Mouse (Mus musculus) lung, embryonic 14.5 days (tissue): ENCODE measurements at regions not wholly inside any gene's neighbourhood (a gene's known extent, or its start where the extent isn't known, plus 50 kb on each side); places are given as distances from the start of the nearest gene placed in this dataset.

ENCODE experiments used
- ATAC-seq: fragments of 200-750 bp; cut with Nextera tagmentation; 2 replicates; pipeline ENCODE4 v1.8.0; 2017; ENCODE audit warnings: mild to moderate bottlenecking, moderate TSS enrichment, moderate library complexity; ENCODE audit not compliant: insufficient read depth
- DNase-seq: peaks from one replicate; pipeline ENCODE4 v3.0.0-alpha.2; 2015
- H3K27ac ChIP-seq: fragments of 300-500 bp; sonication (generic); 2 replicates; pipeline ENCODE4 v1.5.1; 2014; ENCODE audit warnings: low read depth, mild to moderate bottlenecking, moderate library complexity
- H3K27me3 ChIP-seq: fragments of 300-500 bp; sonication (generic); 2 replicates; pipeline ENCODE4 v1.6.1; 2014; ENCODE audit warnings: low read length, control low read depth; ENCODE audit not compliant: insufficient read depth
- H3K36me3 ChIP-seq: fragments of 300-500 bp; sonication (generic); 2 replicates; pipeline ENCODE4 v1.6.1; 2014; ENCODE audit warnings: control low read depth; ENCODE audit not compliant: insufficient read depth
- H3K4me1 ChIP-seq: fragments of 300-500 bp; sonication (generic); 2 replicates; pipeline ENCODE4 v1.6.1; 2014; ENCODE audit warnings: antibody characterized with exemption, control low read depth; ENCODE audit not compliant: insufficient read depth
- H3K4me2 ChIP-seq: fragments of 300-500 bp; sonication (generic); 2 replicates; pipeline ENCODE4 v1.6.1; 2014; ENCODE audit warnings: mild to moderate bottlenecking
- H3K4me3 ChIP-seq: fragments of 300-500 bp; sonication (generic); 2 replicates; pipeline ENCODE4 v1.5.1; 2014; ENCODE audit warnings: low read depth, low read length
- H3K9ac ChIP-seq: fragments of 300-500 bp; sonication (generic); 2 replicates; pipeline ENCODE4 v1.6.1; 2014
- H3K9me3 ChIP-seq: fragments of 300-500 bp; sonication (generic); 2 replicates; pipeline ENCODE4 v1.6.1; 2016; ENCODE audit warnings: low read depth, low read length, control low read depth
- CTCF ChIP-seq: IDR thresholded peaks from 2 replicates; pipeline ENCODE4 v1.5.1; 2016; ENCODE audit warnings: antibody characterized with exemption, low read depth
- WGBS: fragments of 180-500 bp; shearing (Covaris S2); extraction: QIAGEN DNeasy Blood & Tissue Kit; methylation state at CpG from one replicate; pipeline ENCODE4 v1.1.7; 2014; 5-methylcytosine and 5-hydroxymethylcytosine counted together

- no peaks in the 10 kb centered on the region for H3K27me3 ChIP-seq
- 28% methylated on average over 4 of the region's 4 CpGs for WGBS
- no peak for TF ChIP-seq CTCF
- ATAC-seq = peak; percentile 71; the same call in 1 of the 2 replicates
- peak overlapping the region; percentile 58; the same call in 1 of the 2 replicates for H3K27ac ChIP-seq
- peak; percentile 82 for DNase-seq
- no peaks in the 10 kb centered on the region for H3K9me3 ChIP-seq
- no peaks in the 10 kb centered on the region for H3K36me3 ChIP-seq
- H3K4me2 ChIP-seq = no peak overlapping the region
- no peaks in the 10 kb centered on the region; the same call in 1 of the 2 replicates for H3K4me1 ChIP-seq
- H3K4me3 ChIP-seq = no peak overlapping the region
- H3K9ac ChIP-seq = no peak overlapping the region
Observed at GRCm38 (mm10) chr2:117693537-117693936, 350.7 kb upstream of the Rasgrp1 start.

- Histone ChIP-seq H3K4me3 (no peak overlapping the region), H3K9me3 (no peaks in the 10 kb centered on the region), H3K27ac (peak overlapping the region; percentile 37; the same call in 1 of the 2 replicates), H3K9ac (no peak overlapping the region), H3K4me1 (no peaks in the 10 kb centered on the region), H3K4me2 (no peak overlapping the region), H3K27me3 (no peaks in the 10 kb centered on the region), H3K36me3 (no peaks in the 10 kb centered on the region)
- 61% methylated on average over 7 of the region's 7 CpGs for WGBS
- TF ChIP-seq CTCF = no peak
- ATAC-seq (peak; percentile 66), DNase-seq (peak; percentile 70)
Observed at GRCm38 (mm10) chr2:117710173-117710813, 367.5 kb upstream of the Rasgrp1 start.

- WGBS = 65% methylated on average over 4 of the region's 4 CpGs
- TF ChIP-seq CTCF = no peak
Observed at GRCm38 (mm10) chr2:117724066-117724465, 381.3 kb upstream of the Rasgrp1 start.

GRCm38 (mm10) chr2:117731253-117731652, 380.4 kb upstream of the Thbs1 start:
- no peak for TF ChIP-seq CTCF
- Histone ChIP-seq H3K4me2 (no peak overlapping the region), H3K4me3 (no peak overlapping the region), H3K9ac (no peak overlapping the region), H3K36me3 (no peaks in the 10 kb centered on the region), H3K27ac (no peak overlapping the region), H3K9me3 (no peaks in the 10 kb centered on the region), H3K27me3 (no peaks in the 10 kb centered on the region), H3K4me1 (no peaks in the 10 kb centered on the region)
- no peak for DNase-seq
- 72% methylated on average over 2 of the region's 2 CpGs for whole genome bisulfite sequencing
- ATAC-seq = no peak

More at GRCm38 (mm10) chr2:117724066-117724465, 381.3 kb upstream of the Rasgrp1 start:
- H3K4me3 ChIP-seq = no peak overlapping the region
- DNase-seq (no peak), ATAC-seq (no peak)
- no peak overlapping the region for H3K27ac ChIP-seq
- no peaks in the 10 kb centered on the region for H3K9me3 ChIP-seq
- H3K27me3 ChIP-seq = no peaks in the 10 kb centered on the region
- no peak overlapping the region for H3K9ac ChIP-seq
- H3K36me3 ChIP-seq = no peaks in the 10 kb centered on the region
- no peaks in the 10 kb centered on the region for H3K4me1 ChIP-seq
- H3K4me2 ChIP-seq = no peak overlapping the region

GRCm38 (mm10) chr2:117742413-117742812, 369.3 kb upstream of the Thbs1 start:
- Histone ChIP-seq H3K27ac (no peak overlapping the region), H3K36me3 (no peaks in the 10 kb centered on the region), H3K4me3 (no peak overlapping the region), H3K4me1 (peaks cover 6% of the 10 kb centered on the region; the same call in 1 of the 2 replicates), H3K27me3 (no peaks in the 10 kb centered on the region), H3K9ac (no peak overlapping the region), H3K9me3 (peaks cover 6% of the 10 kb centered on the region; the same call in 1 of the 2 replicates), H3K4me2 (no peak overlapping the region)
- no peak for TF ChIP-seq CTCF
- DNase-seq = no peak
- no peak for ATAC-seq

GRCm38 (mm10) chr2:117743901-117744300, 367.8 kb upstream of the Thbs1 start:
- no peak overlapping the region for H3K4me3 ChIP-seq
- H3K36me3 ChIP-seq = no peaks in the 10 kb centered on the region
- TF ChIP-seq CTCF = no peak
- no peak overlapping the region for H3K4me2 ChIP-seq
- peaks cover 6% of the 10 kb centered on the region; the same call in 1 of the 2 replicates for H3K9me3 ChIP-seq
- H3K4me1 ChIP-seq = peaks cover 11% of the 10 kb centered on the region
- DNase-seq = peak; percentile 68
- no peak overlapping the region for H3K9ac ChIP-seq
- H3K27ac ChIP-seq = 0 out of 2 replicates have a peak overlapping the region, but pooled peaks have one; percentile 39
- peak; percentile 62; the same call in 1 of the 2 replicates for ATAC-seq
- WGBS = 49% methylated on average over 1 of the region's 1 CpGs
- H3K27me3 ChIP-seq = no peaks in the 10 kb centered on the region

- DNase-seq (peak; percentile 24), ATAC-seq (no peak)
- no peaks in the 10 kb centered on the region for H3K27me3 ChIP-seq
- H3K36me3 ChIP-seq = no peaks in the 10 kb centered on the region
- no peak overlapping the region for H3K9ac ChIP-seq
- TF ChIP-seq CTCF = no peak
- H3K4me1 ChIP-seq = peaks cover 11% of the 10 kb centered on the region
- WGBS = 59% methylated on average over 2 of the region's 2 CpGs
- no peak overlapping the region for H3K4me2 ChIP-seq
- H3K9me3 ChIP-seq = peaks cover 6% of the 10 kb centered on the region; the same call in 1 of the 2 replicates
- no peak overlapping the region for H3K4me3 ChIP-seq
- H3K27ac ChIP-seq = no peak overlapping the region
Observed at GRCm38 (mm10) chr2:117745767-117746166, 365.9 kb upstream of the Thbs1 start.
